Mouse (Mus musculus): ENCODE results near the gene Qrich2. TPM values are rescaled to one million over a fixed set of nuclear protein-coding genes. Genes with fewer than 3 reads are reported as not detected.

Qrich2 gene
- total and polyA plus RNA-seq, 3 experiments, result 0.11 TPM; not detected in 2

DNA sequence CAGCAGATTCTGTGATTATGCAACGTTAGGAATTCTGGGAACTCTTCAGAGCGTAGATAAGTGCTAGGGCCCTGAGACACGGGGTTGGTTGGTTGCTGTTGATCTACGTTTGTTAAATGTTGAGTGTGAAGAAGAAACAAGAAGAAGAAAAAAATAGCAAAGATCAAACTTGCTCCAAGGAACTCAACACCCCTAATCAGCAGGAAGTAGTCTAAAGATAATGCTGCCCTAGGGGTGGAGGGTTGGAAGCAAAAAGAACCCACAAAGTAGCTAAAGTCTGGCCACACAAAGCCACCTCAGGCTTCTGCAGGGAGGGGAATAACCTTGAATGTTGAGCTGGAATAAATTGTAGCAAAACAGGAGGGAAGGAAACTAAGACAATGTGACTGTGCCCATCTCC is 31.3 kb upstream of the Qrich2 start (continued):
- TF ChIP-seq MAFK (IDR thresholded peaks at IDR 0.05; ENCODE audit: borderline replicate concordance, low read depth, low read length), result peak; percentile 89
- peak; percentile 67 for TF ChIP-seq HCFC1 (IDR thresholded peaks at IDR 0.05; ENCODE audit: low read depth, low read length)
- no peak for TF ChIP-seq RAD21 (IDR thresholded peaks at IDR 0.05; ENCODE audit: low read depth, low read length)

GRCm38 (mm10) chr11:116494474-116495174 is 28.6 kb upstream of the Qrich2 start:
- peaks cover 13 to 42% of the 10 kb centered on the region in 2 experiments for H3K4me1 ChIP-seq (ENCODE audit: control insufficient read depth in 1 of 2, insufficient read depth in 2 of 2, low read length in 2 of 2)
- H3K9ac ChIP-seq (ENCODE audit: control insufficient read depth, low read depth, low read length, poor library complexity, severe bottlenecking), result peak overlapping the region; percentile 60
- peak overlapping the region; percentile 95 for H3K27ac ChIP-seq (ENCODE audit: control insufficient read depth, low read depth, low read length)
- H3K9me3 ChIP-seq (replicated peaks; ENCODE audit: insufficient read depth, low read length), result no peaks in the 10 kb centered on the region
- H3K4me3 ChIP-seq (ENCODE audit: control insufficient read depth in 1 of 2, insufficient read depth in 1 of 2, low read depth in 2 of 2, low read length in 2 of 2), result peak overlapping the region; percentile 52 to 54
- DNase-seq (ENCODE audit: low read depth, low spot score), result peak; percentile 95
- H3K27me3 ChIP-seq (ENCODE audit: control insufficient read depth in 1 of 2, insufficient read depth in 2 of 2, low read length in 2 of 2), result no peaks in the 10 kb centered on the region
- peaks cover 8% of the 10 kb centered on the region for H3K79me2 ChIP-seq (ENCODE audit: control insufficient read depth, insufficient read depth, low read length, poor library complexity)
- peaks cover 0 to 23% of the 10 kb centered on the region in 2 experiments; a peak in 2 of 4 replicates for H3K36me3 ChIP-seq (ENCODE audit: control insufficient read depth in 1 of 2, insufficient read depth in 2 of 2, low read length in 2 of 2)
- TF ChIP-seq MEF2A (IDR thresholded peaks at IDR 0.05; ENCODE audit: extremely low read depth, insufficient replicate concordance, low read depth, low read length, poor library complexity, severe bottlenecking) (0 out of 2 replicates have a peak, but pooled peaks have one; percentile 6), GABPA (IDR thresholded peaks at IDR 0.05; ENCODE audit: low read depth, low read length) (peak; percentile 57; the same call in 1 of the 2 replicates), ZMIZ1 (IDR thresholded peaks at IDR 0.05; ENCODE audit: low read depth, low read length) (peak; percentile 81), MAFK (IDR thresholded peaks at IDR 0.05; ENCODE audit: borderline replicate concordance, low read depth, low read length) (peak; percentile 69; the same call in 1 of the 2 replicates), NRF1 (IDR thresholded peaks at IDR 0.05; ENCODE audit: insufficient read depth, low read depth, low read length, poor library complexity, severe bottlenecking) (0 out of 2 replicates have a peak, but pooled peaks have one; percentile 23), MXI1 (IDR thresholded peaks at IDR 0.05; ENCODE audit: low read depth, low read length) (peak; percentile 95), RCOR1 (IDR thresholded peaks at IDR 0.05; ENCODE audit: low read depth, low read length) (peak; percentile 94), POLR2A (IDR thresholded peaks at IDR 0.05; ENCODE audit: control insufficient read depth in 1 of 2, insufficient read depth in 1 of 2, low read depth in 1 of 2, low read length in 2 of 2, poor library complexity in 1 of 2) (peak in 1 of 2 experiments; percentile 62; a peak in 2 of 4 replicates), ELF1 (IDR thresholded peaks at IDR 0.05; ENCODE audit: low read depth, low read length) (peak; percentile 61), TAL1 (IDR thresholded peaks at IDR 0.05; ENCODE audit: low read length) (peak; percentile 27; the same call in 1 of the 2 replicates), MAX (IDR thresholded peaks at IDR 0.05; ENCODE audit: low read length) (peak; percentile 85), EP300 (IDR thresholded peaks at IDR 0.05; ENCODE audit: low read depth in 1 of 2, low read length in 2 of 2) (peak; percentile 72 to 78), E2F4 (IDR thresholded peaks at IDR 0.05; ENCODE audit: borderline replicate concordance, low read depth, low read length) (peak; percentile 25; the same call in 1 of the 2 replicates), ZNF384 (IDR thresholded peaks at IDR 0.05; ENCODE audit: low read depth, low read length) (peak; percentile 40), BHLHE40 (IDR thresholded peaks at IDR 0.05; ENCODE audit: borderline replicate concordance, low read depth, low read length) (peak; percentile 68; the same call in 1 of the 2 replicates), NELFE (IDR thresholded peaks at IDR 0.05; ENCODE audit: low read depth, low read length) (peak; percentile 63), HCFC1 (IDR thresholded peaks at IDR 0.05; ENCODE audit: low read depth, low read length) (peak; percentile 68), UBTF (IDR thresholded peaks at IDR 0.05; ENCODE audit: borderline replicate concordance, insufficient read depth, low read depth, low read length) (no peak), ZC3H11A (IDR thresholded peaks at IDR 0.05; ENCODE audit: low read depth, low read length) (no peak), JUND (IDR thresholded peaks at IDR 0.05; ENCODE audit: low read depth, low read length) (0 out of 2 replicates have a peak, but pooled peaks have one; percentile 54), CHD1 (IDR thresholded peaks at IDR 0.05; ENCODE audit: low read depth, low read length) (peak; percentile 73; the same call in 1 of the 2 replicates), POLR2AphosphoS5 (IDR thresholded peaks at IDR 0.05; ENCODE audit: borderline replicate concordance, low read depth, low read length) (no peak), ZKSCAN1 (IDR thresholded peaks at IDR 0.05; ENCODE audit: low read depth, low read length) (peak; percentile 61; the same call in 1 of the 2 replicates), TCF12 (IDR thresholded peaks at IDR 0.05; ENCODE audit: low read depth, low read length) (peak; percentile 79), GATA1 (IDR thresholded peaks at IDR 0.05; ENCODE audit: low read depth, low read length) (peak; percentile 19; the same call in 1 of the 2 replicates), ETS1 (IDR thresholded peaks at IDR 0.05; ENCODE audit: low read depth, low read length) (peak; percentile 98), MYC (IDR thresholded peaks at IDR 0.05; ENCODE audit: low read depth, low read length) (peak; percentile 64; the same call in 1 of the 2 replicates), SMC3 (IDR thresholded peaks at IDR 0.05; ENCODE audit: low read depth, low read length) (peak; percentile 16; the same call in 1 of the 2 replicates), KAT2A (conservative IDR thresholded peaks at IDR 0.05; ENCODE audit: low read depth, low read length) (peak; percentile 61), MYB (IDR thresholded peaks at IDR 0.05; ENCODE audit: low read depth, low read length) (peak; percentile 72), MAZ (IDR thresholded peaks at IDR 0.05; ENCODE audit: low read depth, low read length) (peak; percentile 90; the same call in 1 of the 2 replicates)

Measured in MEL (cell line).